Mouse (Mus musculus) left cerebral cortex, adult 8-10 months (tissue): Measurements from ENCODE around the gene Usp15. TPM values are rescaled to one million over a fixed set of nuclear protein-coding genes. Genes with fewer than 3 reads are reported as not detected.
A peak's percentile ranks its signal among the peaks of the same experiment; 100 is the strongest.

ENCODE experiments used
- DNase-seq, 2 experiments: peaks; one replicate each; pipeline ENCODE4 v3.0.0; 2022; ENCODE audit warnings: low spot score in 2 of 2
- total RNA-seq, 4 experiments: library from RNA; stranded (reverse); gene quantifications; 2 replicates each; pipeline ENCODE4 v1.2.4; 2022

Usp15 gene
- total RNA-seq, 4 experiments from 2014 or later, result 89.5 to 97.6 (median 94.6) TPM

- DNase-seq, result no peak
Observed at GRCm38 (mm10) chr10:123108121-123108520, 88.7 kb downstream of the Usp15 start.

- DNase-seq, result no peak
Observed at GRCm38 (mm10) chr10:123101303-123101702, 95.5 kb downstream of the Usp15 start.

- no peak for DNase-seq
Observed at GRCm38 (mm10) chr10:123100584-123100983, 96.2 kb downstream of the Usp15 start.

GRCm38 (mm10) chr10:123094504-123094903, 102.3 kb downstream of the Usp15 start:
- no peak for DNase-seq

- DNase-seq, result no peak
Observed at GRCm38 (mm10) chr10:123092577-123092976, 104.2 kb downstream of the Usp15 start.

GRCm38 (mm10) chr10:123091737-123092136, 105.1 kb downstream of the Usp15 start:
- DNase-seq, result no peak

- no peak for DNase-seq
Observed at GRCm38 (mm10) chr10:123089425-123089930, 107.3 kb downstream of the Usp15 start.

- no peak for DNase-seq
Observed at GRCm38 (mm10) chr10:123086847-123087246, 109.9 kb downstream of the Usp15 start.

GRCm38 (mm10) chr10:123084900-123085641, 111.7 kb downstream of the Usp15 start:
- DNase-seq, result no peak

- DNase-seq, result no peak
Observed at GRCm38 (mm10) chr10:123084307-123084706, 112.5 kb downstream of the Usp15 start.

GRCm38 (mm10) chr10:123076245-123077023, 120.4 kb downstream of the Usp15 start, which contains the start of gene Mon2:
Mon2 (minus strand) TSS chr10:123076505.
- peak; percentile 84 to 98 for DNase-seq

GRCm38 (mm10) chr10:123075751-123076242, 121.0 kb downstream of the Usp15 start:
- no peak for DNase-seq

GRCm38 (mm10) chr10:123071997-123072396, 124.8 kb downstream of the Usp15 start:
- no peak for DNase-seq

- no peak for DNase-seq
Observed at GRCm38 (mm10) chr10:123063021-123063420, 133.8 kb downstream of the Usp15 start.

GRCm38 (mm10) chr10:123060831-123061230, 136.0 kb downstream of the Usp15 start:
- no peak for DNase-seq

GRCm38 (mm10) chr10:123057082-123057481, 139.7 kb downstream of the Usp15 start:
- DNase-seq, result no peak

- DNase-seq, result no peak
Observed at GRCm38 (mm10) chr10:123056463-123056862, 140.3 kb downstream of the Usp15 start.

GRCm38 (mm10) chr10:123055205-123056000, 141.4 kb downstream of the Usp15 start:
- DNase-seq, result peak in 1 of 2 experiments; percentile 34
